Mouse (Mus musculus): ENCODE results near the gene Cacnb1.

Gene Cacnb1

GRCm38 (mm10) chr11:98037871-98038270, 15.0 kb upstream of the Cacnb1 start:
- peak in 1 of 2 experiments; percentile 46 for DNase-seq

- peak; percentile 75 to 76 for DNase-seq
Measured at GRCm38 (mm10) chr11:98035977-98036377, 13.1 kb upstream of the Cacnb1 start.

DNA sequence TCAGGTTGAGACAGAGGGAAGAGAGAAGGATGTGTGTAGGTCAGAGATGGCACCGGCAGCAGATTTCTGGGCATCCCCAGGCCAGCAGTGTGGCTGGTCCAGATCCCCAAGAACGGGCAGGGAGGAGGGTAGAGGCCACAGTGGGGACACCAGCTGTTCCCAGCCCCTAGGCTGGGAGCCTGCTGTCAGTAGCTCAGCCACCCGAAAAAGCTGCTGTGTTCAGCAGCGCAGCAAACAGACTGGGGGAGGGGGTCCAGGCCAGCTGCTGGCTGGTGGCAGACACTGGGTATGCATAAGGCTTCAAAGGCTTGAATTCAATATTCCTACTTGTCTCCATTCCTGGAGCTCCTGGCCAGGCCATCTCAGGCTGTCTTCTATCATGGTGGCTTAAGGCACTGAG, 12.0 kb upstream of the Cacnb1 start:
- no peak for DNase-seq

- DNase-seq: no peak
Measured at GRCm38 (mm10) chr11:98034061-98034460, 11.2 kb upstream of the Cacnb1 start.

DNA sequence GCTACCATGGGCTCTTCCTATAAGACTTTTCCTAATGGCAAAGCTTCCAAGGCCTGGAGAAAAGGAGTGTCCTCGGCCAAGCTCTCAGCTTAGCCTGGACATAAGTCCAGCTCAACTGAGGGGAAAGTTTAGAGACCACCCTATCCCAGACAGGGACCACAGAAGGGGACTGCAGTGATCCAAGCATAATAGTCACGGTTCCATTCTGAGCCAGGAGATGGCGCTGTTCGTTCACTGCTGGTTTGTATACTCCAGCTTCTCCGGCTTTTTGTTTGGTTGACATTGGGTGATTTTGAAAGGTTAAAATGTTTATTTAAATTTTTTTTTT, 8.6 kb upstream of the Cacnb1 start:
- DNase-seq: peak; percentile 76 to 87

DNA sequence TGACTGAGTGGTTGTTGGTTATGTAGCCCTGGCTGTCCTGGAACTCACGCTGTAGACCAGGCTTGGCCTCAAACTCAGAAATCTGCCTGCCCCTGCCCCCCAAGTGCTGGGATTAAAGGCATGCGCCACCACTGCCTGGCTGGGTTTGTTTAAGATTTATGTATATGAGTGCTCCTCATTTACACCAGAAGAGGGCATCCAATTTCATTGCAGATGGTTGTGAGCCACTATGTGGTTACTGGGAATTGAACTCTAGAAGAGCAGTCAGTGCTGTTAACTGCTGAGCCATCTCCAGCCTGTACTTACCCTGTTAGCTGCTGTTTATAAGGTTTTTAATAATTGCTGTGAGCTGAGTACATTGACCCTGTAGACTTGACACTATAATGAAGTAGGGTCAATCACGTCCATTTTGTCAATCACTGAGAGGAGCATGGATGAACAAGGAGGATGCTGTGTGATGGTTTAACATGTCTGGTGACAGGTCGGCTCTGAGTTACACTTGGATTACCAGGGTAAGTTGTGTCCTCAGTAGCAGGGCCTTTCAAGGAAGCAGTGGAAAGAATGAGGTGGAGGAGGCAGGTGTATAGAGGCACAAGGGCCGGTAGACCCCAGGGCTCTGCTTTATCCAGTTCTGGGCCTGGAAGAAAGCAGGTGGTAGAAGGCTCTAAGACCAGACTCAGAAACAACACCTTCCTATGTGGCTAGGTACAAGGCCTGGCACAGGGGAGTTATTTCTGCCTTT, 8.0 kb upstream of the Cacnb1 start:
- DNase-seq: no peak

GRCm38 (mm10) chr11:98027785-98028184, 5.0 kb upstream of the Cacnb1 start:
- no peak for DNase-seq

DNA sequence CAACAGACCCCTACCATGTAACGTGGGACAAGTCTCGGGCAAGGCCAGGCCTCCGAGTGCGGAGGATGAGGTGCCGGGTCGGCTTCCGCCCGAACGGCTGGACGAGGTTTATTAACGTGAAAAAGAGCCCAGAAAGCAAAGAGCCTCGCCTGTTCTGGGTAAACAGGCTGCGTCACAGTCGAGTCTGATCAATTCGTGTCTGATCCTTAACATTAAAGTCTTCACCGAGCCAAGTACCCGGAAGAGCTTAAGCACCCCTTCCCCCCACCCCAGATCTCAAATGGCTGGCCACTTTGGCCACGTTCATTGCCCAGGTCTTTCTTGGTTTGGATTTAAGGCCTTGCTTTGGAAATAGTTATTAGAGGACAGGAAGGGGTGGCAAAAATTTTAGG, 4.5 kb upstream of the Cacnb1 start:
- DNase-seq: no peak

GRCm38 (mm10) chr11:98026570-98027296, 3.9 kb upstream of the Cacnb1 start, which contains the start of gene Rpl19:
TSS of gene Rpl19 (plus strand) at chr11:98026710.
- peak; percentile 90 to 96 for DNase-seq

DNA sequence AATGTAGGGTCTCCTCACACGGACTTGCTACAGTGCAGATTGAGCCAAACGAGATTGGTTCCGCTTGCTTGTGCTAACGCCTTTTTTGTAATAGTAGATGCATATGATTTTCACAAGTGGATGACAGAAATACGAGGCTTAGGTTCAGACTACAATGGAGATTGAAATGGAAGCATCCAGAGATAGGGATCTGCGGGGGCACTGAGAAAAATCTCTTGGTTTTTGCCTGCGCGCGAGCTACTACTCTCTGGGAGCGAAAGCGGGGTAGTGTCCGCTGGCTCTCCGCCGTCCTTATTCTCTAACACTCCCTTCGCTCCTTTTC, 3.4 kb upstream of the Cacnb1 start:
- DNase-seq: no peak

- no peak for DNase-seq
Measured at GRCm38 (mm10) chr11:98024516-98024915, 1.7 kb upstream of the Cacnb1 start.

DNA sequence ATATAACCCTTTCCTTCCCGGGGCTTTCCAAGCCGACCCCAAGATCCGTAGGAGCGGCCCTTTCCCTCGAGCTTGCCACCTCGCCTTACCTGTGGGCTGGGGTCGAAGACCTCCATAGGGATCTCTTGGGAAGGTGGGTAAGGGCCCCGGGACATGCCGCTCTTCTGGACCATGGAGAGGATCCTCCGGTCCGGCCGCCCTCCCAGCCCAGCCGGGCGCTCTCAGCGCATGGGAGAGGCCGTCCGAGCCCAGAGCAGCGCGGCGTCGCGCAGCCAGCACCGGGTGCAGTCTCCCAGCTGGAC, 630 bp downstream of the Cacnb1 start:
- DNase-seq: no peak

DNA sequence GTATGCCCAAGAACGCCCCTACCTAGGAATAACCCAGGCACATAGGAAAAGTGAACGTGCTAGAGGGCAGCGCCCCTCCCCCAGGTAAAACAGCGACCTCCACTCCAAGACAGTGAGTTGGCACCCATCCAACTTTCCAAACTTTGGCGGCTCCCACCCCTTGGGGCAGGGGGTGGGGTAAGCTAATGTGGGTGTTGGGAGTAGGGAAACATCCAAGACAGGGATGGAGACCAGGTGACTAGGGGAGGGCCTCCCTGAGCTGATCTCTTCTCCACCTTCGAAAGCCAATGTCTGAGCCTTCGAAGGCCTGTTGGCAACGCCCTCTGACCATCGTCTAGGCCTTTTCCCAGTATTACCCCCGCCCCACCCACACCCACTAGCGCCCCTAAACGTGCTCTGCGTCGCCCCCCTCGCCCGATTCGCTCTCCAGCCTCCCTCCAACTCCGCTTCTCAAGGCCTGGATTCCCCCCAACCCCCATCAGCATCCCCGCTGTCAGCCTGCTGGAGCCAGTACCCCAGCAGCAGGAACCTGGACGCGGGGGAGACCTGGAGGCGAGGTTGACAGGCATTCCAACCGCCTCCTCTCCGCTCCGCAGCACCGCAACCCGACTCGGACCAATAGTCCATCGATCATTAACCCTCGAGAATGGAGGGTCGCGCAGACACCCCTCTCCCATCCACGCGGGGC, 1.1 kb downstream of the Cacnb1 start:
- DNase-seq: peak; percentile 55 to 57

GRCm38 (mm10) chr11:98021118-98021517, 1.7 kb downstream of the Cacnb1 start:
- DNase-seq: no peak

DNA sequence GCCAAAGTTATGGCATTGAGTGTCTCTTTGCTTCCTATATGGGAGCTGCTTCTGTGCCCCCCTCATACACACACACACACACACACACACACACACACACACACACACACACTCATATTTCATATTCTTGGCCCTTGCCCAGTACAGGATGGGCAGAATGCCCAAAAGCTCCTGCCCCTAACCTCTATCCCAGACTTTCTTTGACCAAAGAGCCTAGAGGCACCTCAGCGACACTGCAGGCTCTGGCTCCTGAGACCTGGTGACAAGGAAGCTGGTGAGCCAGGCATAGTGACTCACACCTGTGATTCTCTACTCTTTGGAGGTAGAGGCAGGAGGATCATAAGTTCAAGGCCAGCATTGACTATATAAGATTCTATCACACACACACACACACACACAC, 2.1 kb downstream of the Cacnb1 start:
- no peak for DNase-seq

- no peak for DNase-seq
Measured at GRCm38 (mm10) chr11:98019883-98020610, 2.8 kb downstream of the Cacnb1 start.

DNA sequence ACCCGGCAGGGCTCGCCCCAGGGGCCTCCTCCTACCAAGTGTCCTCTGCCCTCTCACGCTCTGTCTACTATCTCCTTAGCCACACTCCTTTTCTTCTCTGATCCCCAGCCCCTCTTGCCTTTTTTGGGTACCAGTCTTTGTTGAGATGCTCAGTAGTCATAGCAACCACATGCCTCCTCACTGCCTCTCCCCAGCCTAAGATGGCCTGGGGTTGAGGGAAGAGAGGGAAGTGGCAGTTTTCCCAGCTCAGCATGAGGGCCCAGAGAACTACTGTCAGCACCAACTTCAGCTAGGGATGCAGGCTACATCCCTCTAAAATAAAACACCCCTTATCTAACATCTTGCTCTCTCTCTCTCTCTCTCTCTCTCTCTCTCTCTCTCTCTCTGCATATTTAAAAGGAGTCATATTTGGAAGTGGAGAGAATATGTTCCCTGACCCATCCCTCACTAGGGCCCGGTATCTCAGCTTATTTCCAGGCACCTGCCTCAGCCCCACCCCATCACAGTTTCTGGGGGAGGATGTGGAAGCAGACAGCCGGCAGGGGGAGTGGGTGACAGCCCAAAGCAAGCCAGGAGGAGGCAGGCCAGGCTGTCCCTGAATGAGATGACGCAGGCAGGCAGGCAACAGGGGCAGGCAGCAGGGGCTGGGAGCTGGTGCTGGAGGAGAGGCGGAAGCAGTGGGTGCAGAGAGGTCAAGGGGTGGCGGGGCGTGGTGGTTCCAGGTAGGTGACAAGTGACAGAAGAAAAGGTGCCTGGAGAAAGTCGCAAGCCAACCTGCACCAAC, 3.8 kb downstream of the Cacnb1 start:
- no peak for DNase-seq

DNA sequence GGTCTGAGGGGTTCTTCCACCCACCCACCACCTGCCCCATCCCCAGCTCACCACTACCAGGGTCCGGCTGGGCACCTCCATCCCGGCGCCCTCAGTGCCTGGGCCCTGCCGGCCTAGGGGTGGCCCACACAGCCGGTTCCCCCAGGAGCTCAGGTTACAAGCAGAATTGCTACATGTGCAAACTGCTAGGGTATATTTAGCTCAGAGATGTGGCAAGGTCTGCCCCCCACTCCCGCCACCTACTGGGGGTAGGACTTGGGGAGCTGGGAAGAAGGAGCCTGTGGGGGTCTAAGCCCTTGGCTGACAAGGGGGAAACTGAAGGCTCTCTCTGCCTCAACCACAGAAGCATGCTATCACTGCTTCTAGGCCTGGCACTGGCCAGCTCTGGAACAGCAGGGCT, 4.6 kb downstream of the Cacnb1 start:
- no peak for DNase-seq

DNA sequence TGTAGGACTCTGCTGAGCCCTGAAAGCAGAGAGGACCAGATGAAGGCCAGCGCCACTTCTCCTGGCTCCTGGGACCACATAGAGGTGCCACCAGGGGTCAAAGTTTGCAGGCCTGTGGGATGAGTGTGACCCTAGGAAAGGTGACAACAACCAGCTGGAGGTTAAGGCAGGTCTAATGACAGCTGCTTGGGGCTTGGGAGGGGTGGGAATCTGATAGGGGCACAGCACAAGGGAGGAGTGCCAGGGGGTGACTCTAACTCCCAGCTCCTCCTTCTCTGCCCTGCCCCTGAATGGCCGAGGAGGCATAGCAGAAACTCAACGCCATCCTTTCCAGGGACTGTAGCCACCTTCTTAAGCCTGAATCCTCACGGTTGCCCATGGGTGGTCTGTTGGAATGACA, 6.0 kb downstream of the Cacnb1 start:
- DNase-seq: no peak

GRCm38 (mm10) chr11:98016177-98016576, 6.7 kb downstream of the Cacnb1 start:
- no peak for DNase-seq

DNA sequence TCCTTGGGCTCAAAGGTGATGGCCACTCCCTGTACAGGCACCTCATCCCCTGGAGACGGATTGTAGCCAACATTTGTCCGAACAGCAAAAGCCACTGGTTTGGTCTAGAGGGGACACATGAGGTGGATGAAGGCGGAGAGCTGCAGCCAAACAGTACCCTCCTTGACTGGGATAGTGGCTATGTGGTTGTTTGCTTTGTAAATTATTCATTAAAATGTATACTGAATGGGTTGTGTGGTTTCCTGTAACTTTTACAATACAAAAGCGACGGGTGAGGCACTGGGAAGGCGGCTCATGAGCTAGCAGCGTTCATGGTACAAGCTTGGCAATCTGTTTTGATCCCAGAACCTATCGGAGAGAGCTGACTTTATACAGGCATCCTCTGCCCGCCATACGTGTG, 10.0 kb downstream of the Cacnb1 start:
- no peak for DNase-seq

DNA sequence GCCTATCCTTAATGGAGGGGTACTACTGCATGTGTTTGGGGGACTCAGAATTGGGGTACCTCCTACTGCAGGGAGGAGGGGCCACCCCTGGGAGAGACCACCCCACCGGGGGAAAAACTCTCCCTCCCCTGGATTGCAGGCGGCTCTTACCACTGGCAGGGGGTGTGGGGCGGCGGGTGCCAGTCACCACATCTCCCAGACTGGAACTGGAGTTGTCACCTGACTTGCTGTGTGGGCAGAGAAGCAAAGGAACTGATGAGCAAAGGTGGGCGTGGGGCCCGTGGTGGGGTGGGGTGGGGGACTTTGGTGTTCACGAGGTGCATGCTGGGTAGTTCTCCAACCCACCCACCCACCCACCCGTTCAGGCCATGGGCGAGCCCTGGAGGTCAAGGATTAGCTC, 11.1 kb downstream of the Cacnb1 start:
- no peak for DNase-seq

GRCm38 (mm10) chr11:98008087-98008486, 14.7 kb downstream of the Cacnb1 start:
- DNase-seq: no peak

All from cerebellum, adult 18-20 months (tissue).